Comparison of ENCODE assay signal across 26 mouse cellular contexts in the genomic region with DNA sequence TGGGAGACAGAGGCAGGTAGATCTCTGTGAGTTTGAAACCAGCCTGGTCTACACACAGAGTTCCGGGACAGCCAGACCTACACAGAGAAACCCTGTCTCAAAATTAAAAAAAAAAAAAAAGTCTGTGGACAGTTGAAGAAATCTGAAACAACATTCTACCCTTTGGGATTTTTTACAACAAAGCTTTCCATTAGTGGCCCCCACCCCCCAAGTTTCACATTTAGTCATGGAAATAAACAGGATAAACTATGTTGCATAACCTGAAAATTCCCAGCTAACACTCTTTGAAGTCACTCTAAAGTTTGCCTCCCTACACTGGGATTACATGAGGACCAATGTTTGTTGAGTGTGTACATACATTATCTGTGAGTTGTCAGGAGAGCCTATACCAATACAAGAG. TPM values are rescaled to one million over a fixed set of nuclear protein-coding genes. Genes with fewer than 3 reads are reported as not detected.
"Had no signal": no experiment of that assay in that cellular context is flagged by ENCODE, and none has a peak within 500 bp of the region (broad histone marks: within the 10 kb centered on the region; RNA-seq: fewer than 3 reads in every experiment).

No protein-coding gene starts in this region.

- H3K27ac ChIP-seq: embryonic facial prominence, embryonic 12.5 days; embryonic facial prominence, embryonic 13.5 days; embryonic facial prominence, embryonic 15.5 days; forebrain, embryonic 10.5 days; forebrain, embryonic 12.5 days; forebrain, embryonic 13.5 days; forebrain, embryonic 15.5 days; gastrocnemius, adult 2 months; heart, adult 2 months had no signal

- DNase-seq: cerebellum, adult 9-10 months; cerebellum, adult 9-11 months; cerebellum, postnatal 10 days; cerebellum, postnatal 14 days; cerebellum, postnatal 25 days; cerebellum, postnatal 36 days; embryo, embryonic 11 days; forebrain, postnatal 0 days; gastrocnemius, adult 2 months; gastrocnemius, postnatal 10 days; gastrocnemius, postnatal 14 days; gastrocnemius, postnatal 25 days; gastrocnemius, postnatal 36 days; heart, adult 11 months; heart, adult 18-20 months; heart, adult 2 months had no signal

- H3K27me3 ChIP-seq: embryonic facial prominence, embryonic 12.5 days; embryonic facial prominence, embryonic 13.5 days; embryonic facial prominence, embryonic 15.5 days; forebrain, embryonic 12.5 days; forebrain, embryonic 13.5 days; forebrain, embryonic 15.5 days had no signal

- H3K4me2 ChIP-seq: embryonic facial prominence, embryonic 12.5 days; embryonic facial prominence, embryonic 13.5 days; embryonic facial prominence, embryonic 15.5 days; forebrain, embryonic 12.5 days; forebrain, embryonic 13.5 days; forebrain, embryonic 15.5 days had no signal

- H3K4me3 ChIP-seq: embryonic facial prominence, embryonic 10.5 days; embryonic facial prominence, embryonic 12.5 days; embryonic facial prominence, embryonic 13.5 days; embryonic facial prominence, embryonic 15.5 days; erythroblast, embryonic 14.5 days; forebrain, embryonic 10.5 days; forebrain, embryonic 12.5 days; forebrain, embryonic 13.5 days; forebrain, embryonic 15.5 days; gastrocnemius, adult 2 months; heart, adult 2 months had no signal

- H3K9ac ChIP-seq: embryonic facial prominence, embryonic 12.5 days; embryonic facial prominence, embryonic 13.5 days; embryonic facial prominence, embryonic 15.5 days; forebrain, embryonic 12.5 days; forebrain, embryonic 13.5 days; forebrain, embryonic 15.5 days; forebrain, postnatal 0 days had no signal

- H3K36me3 ChIP-seq: embryonic facial prominence, embryonic 10.5 days; embryonic facial prominence, embryonic 12.5 days; embryonic facial prominence, embryonic 13.5 days; embryonic facial prominence, embryonic 15.5 days; forebrain, embryonic 10.5 days; forebrain, embryonic 12.5 days; forebrain, embryonic 15.5 days had no signal

- H3K9me3 ChIP-seq: embryonic facial prominence, embryonic 10.5 days; embryonic facial prominence, embryonic 12.5 days; embryonic facial prominence, embryonic 13.5 days; embryonic facial prominence, embryonic 15.5 days; forebrain, embryonic 10.5 days; forebrain, embryonic 12.5 days; forebrain, embryonic 13.5 days; forebrain, embryonic 15.5 days had no signal

RNA-seq across cellular contexts. Expression of gene Ptn, which starts 28.7 kb away (rescaled TPM):
- total RNA-seq: granulocyte monocyte progenitor cell, adult 5-6 weeks had no signal
- polyA plus RNA-seq: erythroblast, embryonic 14.5 days had no signal
